18 mouse cellular contexts compared by ENCODE assay signal in genomic region chr11:77195360-77196109, GRCm38 (mm10). TPM values are rescaled to one million over a fixed set of nuclear protein-coding genes. Genes with fewer than 3 reads are reported as not detected.
DNase-seq lines count a peak whose midpoint lies in the region; ATAC-seq and TF ChIP-seq lines count a peak whose summit lies in the region.
"Had no signal": no experiment of that assay in that cellular context is flagged by ENCODE, and none has a peak within 500 bp of the region (broad histone marks: within the 10 kb centered on the region; RNA-seq: fewer than 3 reads in every experiment).

No protein-coding gene starts in this region.

- H3K36me3 ChIP-seq in heart, embryonic 10.5 days: no peaks in the 10 kb centered on the region
- no peaks in the 10 kb centered on the region for H3K36me3 ChIP-seq in kidney, embryonic 16.5 days (ENCODE audit: insufficient read depth, low read length)
- no peaks in the 10 kb centered on the region for H3K36me3 ChIP-seq in intestine, embryonic 16.5 days (ENCODE audit: control insufficient read depth, insufficient read depth, low read length)
- no peaks in the 10 kb centered on the region for H3K36me3 ChIP-seq in stomach, postnatal 0 days (ENCODE audit: control insufficient read depth, insufficient read depth, low read length)
- H3K36me3 ChIP-seq: embryonic facial prominence, embryonic 10.5 days; limb, embryonic 13.5 days; midbrain, embryonic 15.5 days had no signal

- peak overlapping the region; percentile 53 for H3K27ac ChIP-seq in heart, embryonic 10.5 days
- peak overlapping the region; percentile 52; the same call in 1 of the 2 replicates for H3K27ac ChIP-seq in kidney, embryonic 16.5 days (ENCODE audit: low read length)
- peak overlapping the region; percentile 75 for H3K27ac ChIP-seq in intestine, embryonic 16.5 days (ENCODE audit: low read length)
- H3K27ac ChIP-seq in stomach, postnatal 0 days (replicated peaks): 0 out of 2 replicates have a peak overlapping the region, but pooled peaks have one; percentile 35
- H3K27ac ChIP-seq: embryonic facial prominence, embryonic 10.5 days; layer of hippocampus, adult 2 months; left cerebral cortex, adult 2 months; limb, embryonic 13.5 days; midbrain, embryonic 15.5 days had no signal

- no peak for TF ChIP-seq CTCF in stomach, postnatal 0 days (IDR thresholded peaks at IDR 0.05; ENCODE audit: low read depth)

- intact Hi-C loops in heart, postnatal 36 days (cut with DNase I): no loop called here

- DNase-seq in heart, embryonic 10.5 days (ENCODE audit: low spot score): peak; percentile 78
- DNase-seq in heart, postnatal 36 days: no peak
- no peak for DNase-seq in kidney, postnatal 25 days
- DNase-seq in stomach, postnatal 0 days (ENCODE audit: low spot score): no peak
- no peak for DNase-seq in cerebellum, adult 8-10 months
- DNase-seq in adrenal gland, adult (ENCODE audit: inconsistent age in 2 of 2, low spot score in 1 of 2): no peak
- DNase-seq: adrenal gland, postnatal 36 days; cerebellum, postnatal 14 days; gastrocnemius, postnatal 14 days had no signal

- H3K9ac ChIP-seq in kidney, embryonic 16.5 days (replicated peaks; ENCODE audit: low read length): no peak overlapping the region
- no peak overlapping the region for H3K9ac ChIP-seq in intestine, embryonic 16.5 days (ENCODE audit: low read depth, low read length)
- no peak overlapping the region for H3K9ac ChIP-seq in stomach, postnatal 0 days (ENCODE audit: low read length)
- H3K9ac ChIP-seq: limb, embryonic 13.5 days; midbrain, embryonic 15.5 days had no signal

- no peak for ATAC-seq in kidney, embryonic 16.5 days (ENCODE audit: low FRiP score, low TSS enrichment)
- no peak for ATAC-seq in intestine, embryonic 16.5 days
- ATAC-seq in stomach, postnatal 0 days (ENCODE audit: low FRiP score, low TSS enrichment): no peak
- ATAC-seq: inflammation-experienced regulatory T-cells, adult 6 months; midbrain, embryonic 15.5 days had no signal

- H3K9me3 ChIP-seq in heart, embryonic 10.5 days: no peaks in the 10 kb centered on the region
- H3K9me3 ChIP-seq in kidney, embryonic 16.5 days (ENCODE audit: low read length): no peaks in the 10 kb centered on the region
- H3K9me3 ChIP-seq in intestine, embryonic 16.5 days (ENCODE audit: control insufficient read depth, low read length): no peaks in the 10 kb centered on the region
- no peaks in the 10 kb centered on the region for H3K9me3 ChIP-seq in stomach, postnatal 0 days (ENCODE audit: control insufficient read depth, low read length)
- H3K9me3 ChIP-seq: embryonic facial prominence, embryonic 10.5 days; limb, embryonic 13.5 days; midbrain, embryonic 15.5 days had no signal

- WGBS in heart, embryonic 10.5 days: 60% methylated on average over 11 of the region's 11 CpGs
- WGBS in kidney, embryonic 16.5 days: 77% methylated on average over 11 of the region's 11 CpGs
- 66% methylated on average over 11 of the region's 11 CpGs for WGBS in intestine, embryonic 16.5 days
- WGBS in stomach, postnatal 0 days: 64% methylated on average over 11 of the region's 11 CpGs

- TF ChIP-seq EP300 in stomach, postnatal 0 days (optimal IDR thresholded peaks at IDR 0.05): no peak

- H3K4me1 ChIP-seq in heart, embryonic 10.5 days: peaks cover 31% of the 10 kb centered on the region
- H3K4me1 ChIP-seq in kidney, embryonic 16.5 days (ENCODE audit: insufficient read depth, low read length): peaks cover 23% of the 10 kb centered on the region
- H3K4me1 ChIP-seq in intestine, embryonic 16.5 days (ENCODE audit: control insufficient read depth, insufficient read depth, low read length): peaks cover 20% of the 10 kb centered on the region; the same call in 1 of the 2 replicates
- H3K4me1 ChIP-seq in stomach, postnatal 0 days (replicated peaks; ENCODE audit: control insufficient read depth, insufficient read depth): no peaks in the 10 kb centered on the region

- H3K4me3 ChIP-seq in heart, embryonic 10.5 days: no peak overlapping the region
- no peak overlapping the region for H3K4me3 ChIP-seq in kidney, embryonic 16.5 days (ENCODE audit: low read length)
- no peak overlapping the region for H3K4me3 ChIP-seq in intestine, embryonic 16.5 days (ENCODE audit: low read length)
- no peak overlapping the region for H3K4me3 ChIP-seq in stomach, postnatal 0 days (ENCODE audit: low read depth, low read length)
- H3K4me3 ChIP-seq: embryonic facial prominence, embryonic 10.5 days; erythroblast, embryonic 14.5 days; layer of hippocampus, adult 2 months; left cerebral cortex, adult 2 months; limb, embryonic 13.5 days; midbrain, embryonic 15.5 days had no signal

- H3K4me2 ChIP-seq in kidney, embryonic 16.5 days (replicated peaks; ENCODE audit: low read depth, low read length): no peak overlapping the region
- no peak overlapping the region for H3K4me2 ChIP-seq in intestine, embryonic 16.5 days (ENCODE audit: low read depth, low read length)
- H3K4me2 ChIP-seq in stomach, postnatal 0 days (replicated peaks; ENCODE audit: low read depth): no peak overlapping the region
- H3K4me2 ChIP-seq: limb, embryonic 13.5 days; midbrain, embryonic 15.5 days had no signal

- H3K27me3 ChIP-seq in heart, embryonic 10.5 days (ENCODE audit: insufficient read depth, poor library complexity, severe bottlenecking): no peaks in the 10 kb centered on the region
- no peaks in the 10 kb centered on the region for H3K27me3 ChIP-seq in kidney, embryonic 16.5 days (ENCODE audit: insufficient read depth, low read length)
- H3K27me3 ChIP-seq in intestine, embryonic 16.5 days (replicated peaks; ENCODE audit: control insufficient read depth, insufficient read depth, low read length): no peaks in the 10 kb centered on the region
- H3K27me3 ChIP-seq in stomach, postnatal 0 days (ENCODE audit: control insufficient read depth, insufficient read depth, low read length): no peaks in the 10 kb centered on the region
- H3K27me3 ChIP-seq: limb, embryonic 13.5 days had no signal

RNA-seq across cellular contexts. Expression of gene Efcab5, which starts 6.8 kb away (rescaled TPM):
- polyA plus RNA-seq in heart, embryonic 10.5 days (2016; fragmentation: Nextera tagmentation; extraction: Ambion mirVana): 0.28 and 0.34 TPM in 2 replicates
- total RNA-seq in heart, postnatal 36 days (2021): under 1 TPM; 0.31 to 0.73 TPM
- polyA plus RNA-seq in kidney, embryonic 16.5 days (2015; fragmentation: Nextera tagmentation; extraction: Ambion mirVana): 0.09 and 0.37 TPM in 2 replicates
- polyA plus RNA-seq in intestine, embryonic 16.5 days (2015; fragmentation: Nextera tagmentation; extraction: Ambion mirVana): 0.18 and 0.37 TPM in 2 replicates
- 0.12 and 0.15 TPM in 2 replicates for polyA plus RNA-seq in stomach, postnatal 0 days (2015; fragmentation: Nextera tagmentation; extraction: Ambion mirVana)
- polyA plus RNA-seq: erythroblast, embryonic 14.5 days had no signal

RNA-seq across cellular contexts. Expression of gene Ssh2, which starts 20.6 kb away (rescaled TPM):
- polyA plus RNA-seq in heart, embryonic 10.5 days (2016; fragmentation: Nextera tagmentation; extraction: Ambion mirVana): 15.0 and 25.2 TPM in 2 replicates
- 10 to 100 TPM; 78.2 to 96.2 TPM for total RNA-seq in heart, postnatal 36 days (2021)
- 7.4 and 9.4 TPM in 2 replicates for polyA plus RNA-seq in kidney, embryonic 16.5 days (2015; fragmentation: Nextera tagmentation; extraction: Ambion mirVana)
- 5.0 and 5.8 TPM in 2 replicates for polyA plus RNA-seq in intestine, embryonic 16.5 days (2015; fragmentation: Nextera tagmentation; extraction: Ambion mirVana)
- 3.0 and 3.5 TPM in 2 replicates for polyA plus RNA-seq in stomach, postnatal 0 days (2015; fragmentation: Nextera tagmentation; extraction: Ambion mirVana)
